Mouse (Mus musculus) adrenal gland (tissue): ENCODE measurements around the gene Itpr3.

Source experiments
- intact Hi-C: fragments of 180-260 bp; cut with DNase I; formaldehyde crosslinking; loops from one replicate; pipeline ENCODE4 v1.15.1; 2025

Gene Itpr3

GRCm38 (mm10) chr17:27107936-27108335 lies 50.8 kb downstream of the Itpr3 start:
- intact Hi-C loops: loop anchor here (5.0 kb wide), 1 partner anchor 76 kb away; no protein-coding TSS in a partner anchor

- intact Hi-C loops: no loop called here
These were observed 53.0 kb downstream of the Itpr3 start for GRCm38 (mm10) chr17:27110072-27110471.

- intact Hi-C loops: loop anchor here (5.0 kb wide), 1 partner anchor 42 kb away; no protein-coding TSS in a partner anchor
These were observed 61.8 kb downstream of the Itpr3 start for GRCm38 (mm10) chr17:27118676-27119539.

DNA sequence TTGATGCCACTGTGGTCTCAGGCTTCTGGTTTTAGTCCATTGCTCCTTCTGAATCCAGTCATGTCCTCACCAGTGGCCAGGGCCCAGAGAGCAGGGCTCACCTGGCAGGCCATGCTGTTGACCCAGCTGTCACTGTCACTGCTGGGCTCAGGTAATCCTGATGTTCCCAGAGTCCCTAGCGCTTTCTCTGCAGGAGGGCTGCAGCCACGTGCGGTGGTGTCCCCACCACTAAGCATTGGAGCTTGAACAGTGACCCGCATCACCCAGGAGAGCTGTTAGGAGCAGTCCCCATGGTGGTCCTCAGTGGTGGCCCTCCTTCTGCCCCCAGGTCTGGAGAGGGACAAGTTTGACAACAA lies 62.4 kb downstream of the Itpr3 start:
- intact Hi-C loops: loop anchor here (5.0 kb wide), 1 partner anchor 42 kb away; no protein-coding TSS in a partner anchor

- intact Hi-C loops: loop anchor here (5.0 kb wide), 2 partner anchors 43 to 88 kb away; no protein-coding TSS in a partner anchor
These were observed 62.9 kb downstream of the Itpr3 start for GRCm38 (mm10) chr17:27119954-27120353.

DNA sequence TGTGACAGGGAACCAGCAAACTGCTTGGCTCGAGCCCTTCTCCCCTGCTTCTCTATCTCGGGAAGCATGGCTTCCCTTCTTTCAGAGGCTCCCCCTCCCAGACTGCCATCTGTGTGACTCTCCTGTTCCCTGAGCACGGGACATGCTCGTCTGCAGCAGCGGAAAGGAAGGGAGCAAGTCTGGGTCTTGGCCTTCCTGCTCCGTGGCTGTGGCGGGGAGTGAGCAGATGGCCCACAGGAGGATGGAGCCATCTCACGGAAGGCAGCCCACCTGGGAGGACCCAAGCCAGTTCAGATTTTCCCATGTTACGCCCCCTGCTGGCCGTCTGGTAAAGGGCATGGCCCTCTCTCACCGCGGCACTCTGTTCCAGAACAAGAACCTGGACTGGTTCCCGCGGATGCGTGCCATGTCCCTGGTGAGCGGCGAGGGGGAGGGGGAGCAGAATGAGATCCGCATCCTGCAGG lies 63.5 kb downstream of the Itpr3 start:
- intact Hi-C loops: loop anchor here (5.0 kb wide), 1 partner anchor 88 kb away; no protein-coding TSS in a partner anchor

DNA sequence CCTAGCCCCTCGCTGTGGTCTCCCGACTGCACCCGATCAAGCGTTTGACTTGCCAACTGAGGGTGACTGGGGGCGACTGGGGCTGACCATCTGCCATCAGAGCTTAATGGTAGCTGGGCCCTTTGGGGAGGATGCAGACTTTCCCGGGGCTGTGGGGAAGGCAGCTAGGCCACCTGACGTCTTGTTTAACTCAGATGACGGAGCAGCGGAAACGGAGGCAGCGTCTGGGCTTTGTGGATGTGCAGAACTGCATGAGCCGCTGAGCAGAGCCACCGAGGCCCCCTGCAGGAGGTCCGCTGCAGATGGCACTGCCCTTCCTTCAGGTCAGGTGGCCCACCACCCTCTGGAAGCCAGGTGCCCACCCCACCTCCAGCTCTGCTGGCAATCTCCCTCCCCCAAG lies 64.2 kb downstream of the Itpr3 start:
- intact Hi-C loops: loop anchor here (5.0 kb wide), 1 partner anchor 89 kb away; no protein-coding TSS in a partner anchor

DNA sequence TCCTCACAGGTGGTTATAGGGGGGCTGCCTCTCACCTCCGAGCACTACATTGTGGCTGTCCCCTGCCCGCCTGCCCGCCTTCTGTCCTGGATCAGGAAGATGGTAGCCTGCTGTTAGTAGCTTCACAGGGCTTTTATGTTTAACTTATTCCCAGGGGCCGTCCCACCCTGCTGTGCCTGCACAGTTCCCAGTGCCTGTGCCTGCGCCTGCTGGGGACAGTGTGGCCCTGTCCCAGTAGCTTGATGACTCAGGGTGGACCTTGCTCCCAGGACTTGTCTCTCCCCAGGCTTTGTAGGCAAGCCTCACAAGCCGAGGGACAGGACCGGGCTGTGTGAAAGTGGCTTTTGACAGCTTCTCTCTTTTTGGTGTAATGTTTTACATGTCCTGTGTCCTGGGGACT lies 64.7 kb downstream of the Itpr3 start:
- intact Hi-C loops: loop anchor here (5.0 kb wide), 1 partner anchor 89 kb away; no protein-coding TSS in a partner anchor

- intact Hi-C loops: loop anchor here (5.0 kb wide), 1 partner anchor 90 kb away; no protein-coding TSS in a partner anchor
These were observed 65.6 kb downstream of the Itpr3 start for GRCm38 (mm10) chr17:27122701-27123100.

- intact Hi-C loops: loop anchor here (5.0 kb wide), 1 partner anchor 91 kb away; no protein-coding TSS in a partner anchor
These were observed 66.0 kb downstream of the Itpr3 start for GRCm38 (mm10) chr17:27123103-27123502.

- intact Hi-C loops: loop anchor here (5.0 kb wide), 1 partner anchor 92 kb away; no protein-coding TSS in a partner anchor
These were observed 66.8 kb downstream of the Itpr3 start for GRCm38 (mm10) chr17:27123813-27124375.

- intact Hi-C loops: no loop called here
These were observed 68.1 kb downstream of the Itpr3 start for GRCm38 (mm10) chr17:27125185-27125584.

DNA sequence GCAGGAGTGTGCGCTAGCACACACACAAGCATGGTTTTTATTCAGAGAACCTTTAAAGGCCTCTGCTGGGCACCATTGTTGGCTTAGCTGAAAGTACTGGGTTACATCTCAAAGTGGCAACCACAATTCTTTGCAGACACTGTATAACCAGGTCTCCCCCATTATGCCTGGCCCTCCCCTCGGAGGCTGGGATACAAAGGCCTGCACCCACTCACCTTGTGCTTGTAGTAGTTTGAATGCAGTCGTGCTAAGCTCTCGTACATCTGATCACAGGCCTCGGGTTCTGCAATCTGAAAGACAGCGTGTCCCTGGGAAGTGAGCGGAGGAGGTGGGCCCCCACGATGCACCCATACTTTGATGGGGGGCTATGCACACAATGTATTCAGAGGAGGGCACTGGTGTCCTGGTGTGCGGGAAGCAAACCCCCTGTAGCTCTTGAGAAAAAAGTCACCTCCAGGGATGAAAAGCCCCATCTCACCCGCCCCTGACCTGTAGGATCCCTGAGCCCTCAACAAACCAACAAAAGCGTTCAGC lies 68.6 kb downstream of the Itpr3 start:
- intact Hi-C loops: no loop called here

GRCm38 (mm10) chr17:27126974-27127373 lies 69.9 kb downstream of the Itpr3 start:
- intact Hi-C loops: no loop called here

DNA sequence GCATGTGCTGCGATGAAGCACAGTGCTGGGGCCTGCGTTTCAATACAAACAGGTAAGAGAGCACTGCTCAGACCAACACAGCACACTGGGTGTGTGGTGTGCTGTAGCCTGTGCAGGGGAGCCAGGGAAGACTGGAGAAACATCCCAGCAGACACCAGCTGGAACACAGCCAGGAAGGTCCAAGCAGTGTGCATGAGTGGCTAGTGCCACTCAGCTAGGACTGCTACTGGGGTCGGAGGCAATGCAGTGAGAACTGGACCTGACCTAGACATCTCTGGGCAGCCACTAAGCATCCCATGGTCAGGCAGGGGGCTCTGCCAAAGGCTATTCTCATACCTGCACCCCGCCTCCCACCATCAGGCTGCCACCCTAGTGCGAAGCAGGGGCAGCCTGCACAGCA lies 71.1 kb downstream of the Itpr3 start:
- intact Hi-C loops: no loop called here

DNA sequence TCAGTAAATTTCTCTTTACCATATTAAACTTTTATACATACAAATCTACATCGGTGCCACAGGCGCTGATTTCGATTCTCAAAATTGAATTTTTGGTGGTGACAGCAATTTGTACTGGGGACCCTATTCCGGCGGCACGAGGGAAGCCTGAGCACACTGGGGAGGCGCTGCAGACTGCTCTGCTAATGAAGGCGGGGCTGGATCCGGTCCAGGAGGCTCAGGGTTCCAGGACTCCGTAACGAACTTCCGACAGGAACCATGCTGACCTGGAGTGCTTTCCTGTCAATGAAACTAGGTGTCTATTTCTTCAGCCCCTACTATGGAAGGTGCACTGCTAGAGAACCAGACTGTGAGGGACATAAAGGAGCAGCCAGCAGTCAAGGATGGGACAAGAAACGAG lies 72.2 kb downstream of the Itpr3 start:
- intact Hi-C loops: no loop called here

- intact Hi-C loops: loop anchor here (10.0 kb wide), 1 partner anchor 385 kb away; no protein-coding TSS in a partner anchor
These were observed 72.7 kb downstream of the Itpr3 start for GRCm38 (mm10) chr17:27129819-27130218.

DNA sequence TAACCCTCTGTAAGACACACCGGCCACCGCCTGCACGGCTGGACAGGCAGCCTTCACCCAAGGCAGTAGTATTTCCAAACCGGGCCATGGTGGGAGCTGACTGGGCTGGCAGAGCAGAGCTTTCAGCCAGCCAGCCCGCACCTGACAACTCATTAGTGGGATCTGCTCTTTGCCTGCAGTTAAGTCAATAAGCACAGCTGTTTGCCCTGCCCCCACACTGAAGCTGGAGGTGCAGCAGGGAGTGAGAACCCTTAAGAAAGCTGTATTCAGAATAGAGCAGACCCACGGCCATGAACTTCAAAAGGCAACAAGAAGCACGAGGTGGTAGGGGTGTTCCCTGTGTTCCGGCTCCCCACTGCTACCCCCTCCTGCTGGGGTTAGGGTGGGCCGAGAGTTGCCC lies 73.1 kb downstream of the Itpr3 start:
- intact Hi-C loops: loop anchor here (10.0 kb wide), 1 partner anchor 385 kb away; no protein-coding TSS in a partner anchor

DNA sequence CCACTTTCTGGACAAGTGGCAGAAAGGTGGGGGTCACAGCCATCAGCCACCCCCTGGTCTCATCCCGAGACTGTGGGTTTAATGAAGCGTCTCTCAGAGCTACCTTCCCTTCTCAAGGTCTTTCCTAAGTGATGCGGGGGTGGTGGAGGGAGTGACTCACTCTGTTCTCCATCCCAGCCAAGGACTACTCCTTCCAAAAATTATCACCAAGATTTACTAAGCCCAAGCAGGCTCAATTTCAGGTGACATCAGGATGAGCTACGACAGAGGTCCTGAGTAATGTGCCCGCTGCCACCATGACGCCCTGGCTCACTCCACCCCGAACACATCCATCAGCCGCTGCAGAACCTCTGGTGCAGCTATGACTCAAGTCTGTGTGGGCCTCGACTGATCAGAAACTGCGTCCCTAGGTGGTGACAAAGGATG lies 74.1 kb downstream of the Itpr3 start:
- intact Hi-C loops: loop anchor here (10.0 kb wide), 1 partner anchor 384 kb away; no protein-coding TSS in a partner anchor

GRCm38 (mm10) chr17:27132238-27132637 lies 75.1 kb downstream of the Itpr3 start:
- intact Hi-C loops: loop anchor here (10.0 kb wide), 1 partner anchor 383 kb away; no protein-coding TSS in a partner anchor

DNA sequence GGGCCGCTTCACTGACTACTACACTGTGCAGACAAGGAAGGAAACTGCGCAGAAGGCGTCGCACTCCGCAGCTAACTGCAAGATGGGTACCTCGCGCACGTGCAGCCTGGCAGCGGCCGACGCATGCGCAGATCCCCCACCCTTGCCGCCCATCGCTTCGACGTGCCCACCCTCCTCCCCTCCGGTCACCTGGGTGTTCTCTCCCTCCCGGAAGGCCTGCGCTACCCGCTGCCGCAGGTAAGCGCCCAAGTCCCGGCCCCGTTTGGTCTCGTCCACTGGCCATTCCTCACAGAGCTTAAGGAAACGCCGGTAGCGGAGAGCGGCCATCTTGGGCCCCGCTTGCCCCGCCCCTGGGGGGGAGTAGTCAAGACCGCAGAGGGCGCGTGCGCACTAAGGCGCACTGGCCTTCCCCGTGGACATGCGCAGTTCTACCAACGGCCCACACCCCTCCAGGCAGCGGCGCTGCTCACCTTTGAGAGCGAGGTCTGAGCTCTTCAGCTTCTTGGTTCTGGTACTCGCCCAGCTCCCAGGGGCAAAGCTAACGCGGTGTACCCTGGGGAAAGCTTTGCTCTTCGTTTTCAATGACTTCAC lies 76.5 kb downstream of the Itpr3 start, which contains the start of gene Uqcc2:
Gene Uqcc2 (minus strand): TSS at position 366 of the 591 bp plus-strand sequence.
- intact Hi-C loops: loop anchor here (10.0 kb wide), 1 partner anchor 381 kb away; no protein-coding TSS in a partner anchor
